Comparison of ENCODE assay signal across 8 mouse cellular contexts in genomic region chr4:150871392-150872138, GRCm38 (mm10). TPM values are rescaled to one million over a fixed set of nuclear protein-coding genes. Genes with fewer than 3 reads are reported as not detected.
DNase-seq lines count a peak whose midpoint lies in the region; ATAC-seq and TF ChIP-seq lines count a peak whose summit lies in the region.

No protein-coding gene starts in this region.

- peaks cover 12% of the 10 kb centered on the region for H3K4me1 ChIP-seq in forebrain, embryonic 12.5 days
- peaks cover 16% of the 10 kb centered on the region for H3K4me1 ChIP-seq in forebrain, embryonic 13.5 days
- H3K4me1 ChIP-seq in hindbrain, embryonic 16.5 days (ENCODE audit: control insufficient read depth, insufficient read depth, low read depth, low read length), result peaks cover 13% of the 10 kb centered on the region
- H3K4me1 ChIP-seq in liver, embryonic 11.5 days (replicated peaks; ENCODE audit: control insufficient read depth, insufficient read depth, low read length), result peaks cover 20% of the 10 kb centered on the region
- no peaks in the 10 kb centered on the region; the same call in 1 of the 2 replicates for H3K4me1 ChIP-seq in small intestine, adult 2 months (ENCODE audit: control insufficient read depth, insufficient read depth, insufficient read length, low read length)

- H3K9ac ChIP-seq in forebrain, embryonic 12.5 days, result peak overlapping the region; percentile 25; the same call in 1 of the 2 replicates
- H3K9ac ChIP-seq in forebrain, embryonic 13.5 days, result no peak overlapping the region
- H3K9ac ChIP-seq in hindbrain, embryonic 16.5 days (ENCODE audit: low read depth, low read length), result no peak overlapping the region
- no peak overlapping the region for H3K9ac ChIP-seq in liver, embryonic 11.5 days (ENCODE audit: low read depth, low read length)

- H3K9me3 ChIP-seq in forebrain, embryonic 12.5 days, result no peaks in the 10 kb centered on the region
- H3K9me3 ChIP-seq in forebrain, embryonic 13.5 days (replicated peaks), result no peaks in the 10 kb centered on the region
- H3K9me3 ChIP-seq in hindbrain, embryonic 16.5 days (ENCODE audit: control insufficient read depth, low read length), result no peaks in the 10 kb centered on the region
- no peaks in the 10 kb centered on the region for H3K9me3 ChIP-seq in liver, embryonic 11.5 days (ENCODE audit: control insufficient read depth, low read length)

- WGBS in forebrain, embryonic 12.5 days, result 33% methylated on average over 10 of the region's 10 CpGs
- 27% methylated on average over 10 of the region's 10 CpGs for WGBS in forebrain, embryonic 13.5 days
- WGBS in hindbrain, embryonic 16.5 days, result 30% methylated on average over 10 of the region's 10 CpGs
- 49% methylated on average over 10 of the region's 10 CpGs for WGBS in liver, embryonic 11.5 days
- WGBS in small intestine, adult 2 months, result 55% methylated on average over 10 of the region's 10 CpGs

- no peak for TF ChIP-seq CTCF in small intestine, adult 2 months (IDR thresholded peaks at IDR 0.05; ENCODE audit: extremely low read depth, insufficient read length, insufficient replicate concordance, low read depth, low read length)

- peak; percentile 89 to 93 for DNase-seq in adrenal gland, adult (ENCODE audit: inconsistent age in 2 of 2, low spot score in 1 of 2)
- DNase-seq in forelimb bud, embryonic 11.5 days (ENCODE audit: low read depth, low spot score), result peak; percentile 48
- no peak for DNase-seq in liver, embryonic 11.5 days (ENCODE audit: low spot score)
- DNase-seq in right cerebral cortex, postnatal 4 days, result no peak

- peaks cover 12% of the 10 kb centered on the region for H3K36me3 ChIP-seq in forebrain, embryonic 12.5 days (replicated peaks)
- peaks cover 15% of the 10 kb centered on the region for H3K36me3 ChIP-seq in forebrain, embryonic 13.5 days (ENCODE audit: poor library complexity, severe bottlenecking)
- peaks cover 3% of the 10 kb centered on the region; the same call in 1 of the 2 replicates for H3K36me3 ChIP-seq in hindbrain, embryonic 16.5 days (ENCODE audit: control insufficient read depth, insufficient read depth, low read length)
- H3K36me3 ChIP-seq in liver, embryonic 11.5 days (ENCODE audit: control insufficient read depth, insufficient read depth, low read length), result peaks cover 3% of the 10 kb centered on the region
- H3K36me3 ChIP-seq in small intestine, adult 2 months (ENCODE audit: control insufficient read depth, insufficient read depth, low read length), result peaks cover 18% of the 10 kb centered on the region

- no peak for TF ChIP-seq POLR2A in small intestine, adult 2 months (IDR thresholded peaks at IDR 0.05; ENCODE audit: low read depth, low read length)

- H3K4me3 ChIP-seq in forebrain, embryonic 12.5 days (replicated peaks), result no peak overlapping the region
- no peak overlapping the region for H3K4me3 ChIP-seq in forebrain, embryonic 13.5 days
- H3K4me3 ChIP-seq in hindbrain, embryonic 16.5 days (ENCODE audit: low read length), result no peak overlapping the region
- H3K4me3 ChIP-seq in liver, embryonic 11.5 days (ENCODE audit: low read depth, low read length), result no peak overlapping the region
- H3K4me3 ChIP-seq in small intestine, adult 2 months (ENCODE audit: low read depth, low read length), result no peak overlapping the region

- ATAC-seq in forebrain, embryonic 12.5 days (ENCODE audit: low FRiP score), result no peak
- no peak for ATAC-seq in forebrain, embryonic 13.5 days
- ATAC-seq in hindbrain, embryonic 16.5 days, result peak; percentile 90
- peak; percentile 34; the same call in 1 of the 2 replicates for ATAC-seq in liver, embryonic 11.5 days (replicated peaks; ENCODE audit: low FRiP score)

- peak overlapping the region; percentile 13; the same call in 1 of the 2 replicates for H3K27ac ChIP-seq in forebrain, embryonic 12.5 days
- no peak overlapping the region; the same call in 1 of the 2 replicates for H3K27ac ChIP-seq in forebrain, embryonic 13.5 days
- peak overlapping the region; percentile 70 for H3K27ac ChIP-seq in hindbrain, embryonic 16.5 days (ENCODE audit: low read depth, low read length)
- H3K27ac ChIP-seq in liver, embryonic 11.5 days (ENCODE audit: low read depth, low read length), result no peak overlapping the region
- H3K27ac ChIP-seq in small intestine, adult 2 months (ENCODE audit: insufficient read depth, low read depth, low read length), result peak overlapping the region; percentile 42; the same call in 1 of the 2 replicates

- H3K4me2 ChIP-seq in forebrain, embryonic 12.5 days, result no peak overlapping the region
- H3K4me2 ChIP-seq in forebrain, embryonic 13.5 days, result no peak overlapping the region
- H3K4me2 ChIP-seq in hindbrain, embryonic 16.5 days (ENCODE audit: low read length), result no peak overlapping the region
- no peak overlapping the region for H3K4me2 ChIP-seq in liver, embryonic 11.5 days

- no peaks in the 10 kb centered on the region for H3K27me3 ChIP-seq in forebrain, embryonic 12.5 days
- no peaks in the 10 kb centered on the region for H3K27me3 ChIP-seq in forebrain, embryonic 13.5 days
- H3K27me3 ChIP-seq in hindbrain, embryonic 16.5 days (replicated peaks; ENCODE audit: control insufficient read depth, insufficient read depth, low read length), result no peaks in the 10 kb centered on the region
- H3K27me3 ChIP-seq in liver, embryonic 11.5 days (replicated peaks; ENCODE audit: control insufficient read depth, insufficient read depth, low read length), result no peaks in the 10 kb centered on the region
- no peaks in the 10 kb centered on the region for H3K27me3 ChIP-seq in small intestine, adult 2 months (ENCODE audit: control insufficient read depth, insufficient read depth, low read length)

RNA-seq across cellular contexts. Expression of gene Errfi1, which starts 17.8 kb away (rescaled TPM):
- polyA plus RNA-seq in forebrain, embryonic 12.5 days (2016; fragmentation: Nextera tagmentation; extraction: Ambion mirVana), result 16.5 and 17.2 TPM in 2 replicates
- 13.7 TPM in 2 replicates for polyA plus RNA-seq in forebrain, embryonic 13.5 days (2015; fragmentation: Nextera tagmentation; extraction: Ambion mirVana)
- 27.2 and 32.1 TPM in 2 replicates for polyA plus RNA-seq in hindbrain, embryonic 16.5 days (2015; fragmentation: Nextera tagmentation; extraction: Ambion mirVana)
- polyA plus RNA-seq in liver, embryonic 11.5 days (2014; fragmentation: Nextera tagmentation; extraction: Ambion mirVana), result 26.2 and 27.7 TPM in 2 replicates
- 6.6 and 26.7 TPM in 2 replicates for polyA plus RNA-seq in small intestine, adult 2 months (2012; rRNA removed)

RNA-seq across cellular contexts. Expression of gene Park7, which starts 42.7 kb away (rescaled TPM):
- polyA plus RNA-seq in forebrain, embryonic 12.5 days (2016; fragmentation: Nextera tagmentation; extraction: Ambion mirVana), result 379 and 381 TPM in 2 replicates
- 414 and 420 TPM in 2 replicates for polyA plus RNA-seq in forebrain, embryonic 13.5 days (2015; fragmentation: Nextera tagmentation; extraction: Ambion mirVana)
- 390 and 413 TPM in 2 replicates for polyA plus RNA-seq in hindbrain, embryonic 16.5 days (2015; fragmentation: Nextera tagmentation; extraction: Ambion mirVana)
- 526 and 535 TPM in 2 replicates for polyA plus RNA-seq in liver, embryonic 11.5 days (2014; fragmentation: Nextera tagmentation; extraction: Ambion mirVana)
- 41.1 and 70.5 TPM in 2 replicates for polyA plus RNA-seq in small intestine, adult 2 months (2012; rRNA removed)

RNA-seq across cellular contexts. Expression of gene Tnfrsf9, which starts 42.8 kb away (rescaled TPM):
- 0.54 TPM in 1 of 2 replicates, not detected in the other for polyA plus RNA-seq in forebrain, embryonic 12.5 days (2016; fragmentation: Nextera tagmentation; extraction: Ambion mirVana)
- 0.13 and 0.16 TPM in 2 replicates for polyA plus RNA-seq in forebrain, embryonic 13.5 days (2015; fragmentation: Nextera tagmentation; extraction: Ambion mirVana)
- polyA plus RNA-seq in hindbrain, embryonic 16.5 days (2015; fragmentation: Nextera tagmentation; extraction: Ambion mirVana), result 0.36 and 0.40 TPM in 2 replicates
- polyA plus RNA-seq in liver, embryonic 11.5 days (2014; fragmentation: Nextera tagmentation; extraction: Ambion mirVana), result 0.21 and 0.26 TPM in 2 replicates
- 0.72 and 1.3 TPM in 2 replicates for polyA plus RNA-seq in small intestine, adult 2 months (2012; rRNA removed)

Comparison
In these comparisons a context has a peak if more than half of its experiments do, and no peak if none do; other contexts are left out.
1. H3K27ac ChIP-seq: peak in forebrain, embryonic 12.5 days (single experiment), hindbrain, embryonic 16.5 days (single experiment) and small intestine, adult 2 months (single experiment); none in forebrain, embryonic 13.5 days (single experiment) and liver, embryonic 11.5 days (single experiment).
2. ATAC-seq: peak in hindbrain, embryonic 16.5 days (single experiment) and liver, embryonic 11.5 days (single experiment); none in forebrain, embryonic 12.5 days (single experiment) and forebrain, embryonic 13.5 days (single experiment).
3. DNase-seq: peak in adrenal gland, adult (2 of 2) and forelimb bud, embryonic 11.5 days (single experiment); none in liver, embryonic 11.5 days (single experiment) and right cerebral cortex, postnatal 4 days (single experiment).